Mouse (Mus musculus): ENCODE measurements around the gene Csnka2ip.

GRCm38 (mm10) chr16:64585599-64586261 is 16.5 kb downstream of the Csnka2ip start:
- TF ChIP-seq CTCF (IDR thresholded peaks at IDR 0.05; ENCODE audit: extremely low read depth, insufficient read length, insufficient replicate concordance, low read depth, low read length) (no peak), POLR2A (IDR thresholded peaks at IDR 0.05; ENCODE audit: low read depth, low read length) (no peak)
